Mouse (Mus musculus): ENCODE measurements around the gene Pdcd11. TPM values are rescaled to one million over a fixed set of nuclear protein-coding genes. Genes with fewer than 3 reads are reported as not detected.

Gene Pdcd11
- polyA plus RNA-seq, 1 experiment from 2014 or later, result 5.4 TPM

GRCm38 (mm10) chr19:47118634-47119033, 28.1 kb downstream of the Pdcd11 start:
- no peak overlapping the region for H3K27ac ChIP-seq (ENCODE audit: low read length)
- H3K4me1 ChIP-seq (ENCODE audit: control insufficient read depth, insufficient read depth, low read length), result no peaks in the 10 kb centered on the region
- H3K9me3 ChIP-seq (replicated peaks; ENCODE audit: control insufficient read depth, low read length, poor library complexity, severe bottlenecking), result no peaks in the 10 kb centered on the region
- WGBS, result 81% methylated on average over 2 of the region's 2 CpGs
- H3K9ac ChIP-seq (ENCODE audit: low read depth, low read length), result no peak overlapping the region
- H3K4me3 ChIP-seq (ENCODE audit: low read depth, low read length), result no peak overlapping the region
- ATAC-seq, result no peak
- H3K4me2 ChIP-seq (ENCODE audit: low read length), result no peak overlapping the region
- H3K27me3 ChIP-seq (ENCODE audit: control insufficient read depth, insufficient read depth, low read depth, low read length), result no peaks in the 10 kb centered on the region
- H3K36me3 ChIP-seq (ENCODE audit: control insufficient read depth, insufficient read depth, low read length), result peaks cover 24% of the 10 kb centered on the region

DNA sequence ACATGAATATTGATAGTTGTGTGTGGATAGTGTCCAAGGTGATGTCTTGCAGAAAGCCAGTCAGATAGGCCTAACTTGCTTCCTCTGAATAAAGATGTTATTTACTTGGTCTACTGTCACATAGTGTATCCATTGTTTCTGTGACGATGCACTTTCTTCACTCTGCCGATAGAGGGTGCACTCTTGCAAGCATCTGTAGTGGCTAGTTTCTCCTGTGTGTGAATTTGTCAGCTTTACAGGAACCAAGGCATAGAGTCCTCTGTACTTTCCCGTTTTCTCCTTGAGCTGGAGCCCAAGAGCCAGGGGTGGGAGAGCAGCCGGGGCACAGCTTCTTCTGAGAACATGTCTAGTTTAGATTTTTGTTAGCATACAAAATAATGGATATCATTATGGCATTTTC, 30.5 kb downstream of the Pdcd11 start:
- Histone ChIP-seq H3K27ac (ENCODE audit: low read length) (no peak overlapping the region), H3K9ac (ENCODE audit: low read depth, low read length) (no peak overlapping the region), H3K27me3 (ENCODE audit: control insufficient read depth, insufficient read depth, low read depth, low read length) (no peaks in the 10 kb centered on the region), H3K9me3 (replicated peaks; ENCODE audit: control insufficient read depth, low read length, poor library complexity, severe bottlenecking) (no peaks in the 10 kb centered on the region), H3K4me3 (ENCODE audit: low read depth, low read length) (no peak overlapping the region), H3K36me3 (ENCODE audit: control insufficient read depth, insufficient read depth, low read length) (peaks cover 25% of the 10 kb centered on the region), H3K4me2 (ENCODE audit: low read length) (no peak overlapping the region), H3K4me1 (ENCODE audit: control insufficient read depth, insufficient read depth, low read length) (no peaks in the 10 kb centered on the region)
- WGBS, result 39% methylated on average over 4 of the region's 4 CpGs
- ATAC-seq, result no peak

DNA sequence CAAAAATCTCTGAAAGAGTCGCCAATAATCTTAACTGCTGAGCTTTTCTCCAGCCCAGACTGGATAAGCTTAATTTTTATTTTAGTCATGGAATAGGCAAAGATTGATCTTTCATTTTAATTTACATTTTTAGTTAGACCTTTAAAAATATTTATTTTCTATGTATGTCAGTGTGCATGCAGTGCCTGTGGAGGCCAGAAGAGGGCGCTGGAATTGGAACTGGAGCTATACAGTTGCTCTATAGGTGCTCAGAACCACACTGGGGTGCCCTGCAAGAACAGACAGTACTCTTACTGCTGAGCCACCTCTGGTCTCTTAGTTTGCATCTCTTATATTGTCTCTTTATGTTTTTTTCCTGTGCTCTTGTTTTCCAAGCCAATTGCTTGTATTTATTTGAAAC, 32.2 kb downstream of the Pdcd11 start:
- ATAC-seq, result no peak
- no peaks in the 10 kb centered on the region for H3K9me3 ChIP-seq (replicated peaks; ENCODE audit: control insufficient read depth, low read length, poor library complexity, severe bottlenecking)
- H3K9ac ChIP-seq (ENCODE audit: low read depth, low read length), result no peak overlapping the region
- H3K36me3 ChIP-seq (ENCODE audit: control insufficient read depth, insufficient read depth, low read length), result peaks cover 24% of the 10 kb centered on the region
- no peak overlapping the region for H3K4me2 ChIP-seq (ENCODE audit: low read length)
- 30% methylated on average over 2 of the region's 2 CpGs for WGBS
- no peaks in the 10 kb centered on the region for H3K4me1 ChIP-seq (ENCODE audit: control insufficient read depth, insufficient read depth, low read length)
- no peak overlapping the region for H3K27ac ChIP-seq (ENCODE audit: low read length)
- no peaks in the 10 kb centered on the region for H3K27me3 ChIP-seq (ENCODE audit: control insufficient read depth, insufficient read depth, low read depth, low read length)
- no peak overlapping the region for H3K4me3 ChIP-seq (ENCODE audit: low read depth, low read length)

- H3K4me2 ChIP-seq (ENCODE audit: low read length), result no peak overlapping the region
- H3K9me3 ChIP-seq (replicated peaks; ENCODE audit: control insufficient read depth, low read length, poor library complexity, severe bottlenecking), result no peaks in the 10 kb centered on the region
- no peak for ATAC-seq
- H3K27ac ChIP-seq (ENCODE audit: low read length), result no peak overlapping the region
- no peaks in the 10 kb centered on the region for H3K4me1 ChIP-seq (ENCODE audit: control insufficient read depth, insufficient read depth, low read length)
- H3K9ac ChIP-seq (ENCODE audit: low read depth, low read length), result no peak overlapping the region
- WGBS, result 95% methylated on average over 10 of the region's 10 CpGs
- H3K27me3 ChIP-seq (ENCODE audit: control insufficient read depth, insufficient read depth, low read depth, low read length), result no peaks in the 10 kb centered on the region
- H3K36me3 ChIP-seq (ENCODE audit: control insufficient read depth, insufficient read depth, low read length), result peaks cover 40% of the 10 kb centered on the region
- H3K4me3 ChIP-seq (ENCODE audit: low read depth, low read length), result no peak overlapping the region
Observed at GRCm38 (mm10) chr19:47128164-47128563, 37.6 kb downstream of the Pdcd11 start.

- no peak overlapping the region for H3K4me2 ChIP-seq (ENCODE audit: low read length)
- H3K9me3 ChIP-seq (replicated peaks; ENCODE audit: control insufficient read depth, low read length, poor library complexity, severe bottlenecking), result no peaks in the 10 kb centered on the region
- H3K27me3 ChIP-seq (ENCODE audit: control insufficient read depth, insufficient read depth, low read depth, low read length), result no peaks in the 10 kb centered on the region
- no peak overlapping the region for H3K4me3 ChIP-seq (ENCODE audit: low read depth, low read length)
- H3K9ac ChIP-seq (ENCODE audit: low read depth, low read length), result no peak overlapping the region
- 96% methylated on average over 11 of the region's 11 CpGs for WGBS
- no peaks in the 10 kb centered on the region for H3K4me1 ChIP-seq (ENCODE audit: control insufficient read depth, insufficient read depth, low read length)
- peaks cover 40% of the 10 kb centered on the region for H3K36me3 ChIP-seq (ENCODE audit: control insufficient read depth, insufficient read depth, low read length)
- ATAC-seq, result no peak
- H3K27ac ChIP-seq (ENCODE audit: low read length), result no peak overlapping the region
Observed at GRCm38 (mm10) chr19:47128835-47129234, 38.3 kb downstream of the Pdcd11 start.

- no peak overlapping the region for H3K9ac ChIP-seq (ENCODE audit: low read depth, low read length)
- no peak overlapping the region for H3K4me3 ChIP-seq (ENCODE audit: low read depth, low read length)
- H3K27me3 ChIP-seq (ENCODE audit: control insufficient read depth, insufficient read depth, low read depth, low read length), result no peaks in the 10 kb centered on the region
- WGBS, result 97% methylated on average over 15 of the region's 15 CpGs
- no peaks in the 10 kb centered on the region for H3K4me1 ChIP-seq (ENCODE audit: control insufficient read depth, insufficient read depth, low read length)
- H3K27ac ChIP-seq (ENCODE audit: low read length), result no peak overlapping the region
- no peak overlapping the region for H3K4me2 ChIP-seq (ENCODE audit: low read length)
- peaks cover 36% of the 10 kb centered on the region for H3K36me3 ChIP-seq (ENCODE audit: control insufficient read depth, insufficient read depth, low read length)
- no peak for ATAC-seq
- no peaks in the 10 kb centered on the region for H3K9me3 ChIP-seq (replicated peaks; ENCODE audit: control insufficient read depth, low read length, poor library complexity, severe bottlenecking)
Observed at GRCm38 (mm10) chr19:47130551-47131125, 40.1 kb downstream of the Pdcd11 start.

DNA sequence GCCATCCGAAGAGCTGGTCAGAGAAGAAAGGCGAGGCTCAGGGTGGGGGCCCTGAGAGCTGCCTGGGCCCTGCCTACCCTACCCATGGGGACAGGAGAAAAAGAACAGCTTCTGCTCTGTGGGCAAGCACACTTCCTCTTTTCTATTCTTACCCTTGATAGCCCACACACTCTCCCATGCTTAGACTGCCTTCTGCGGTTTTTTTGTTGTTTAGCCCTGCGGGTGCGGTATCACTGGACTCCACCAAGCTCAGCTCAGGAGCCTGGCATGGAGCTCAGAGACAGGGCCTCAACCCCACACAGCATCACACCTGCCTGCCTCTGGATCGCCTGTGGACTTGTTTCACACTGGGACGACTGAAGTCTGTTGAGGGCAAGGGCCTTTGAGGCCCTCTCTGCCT, 42.6 kb downstream of the Pdcd11 start:
- Histone ChIP-seq H3K4me2 (ENCODE audit: low read length) (no peak overlapping the region), H3K36me3 (ENCODE audit: control insufficient read depth, insufficient read depth, low read length) (peaks cover 26% of the 10 kb centered on the region), H3K9ac (ENCODE audit: low read depth, low read length) (no peak overlapping the region), H3K27ac (ENCODE audit: low read length) (no peak overlapping the region), H3K4me3 (ENCODE audit: low read depth, low read length) (no peak overlapping the region), H3K9me3 (replicated peaks; ENCODE audit: control insufficient read depth, low read length, poor library complexity, severe bottlenecking) (no peaks in the 10 kb centered on the region), H3K4me1 (ENCODE audit: control insufficient read depth, insufficient read depth, low read length) (peaks cover 5% of the 10 kb centered on the region; the same call in 1 of the 2 replicates), H3K27me3 (ENCODE audit: control insufficient read depth, insufficient read depth, low read depth, low read length) (no peaks in the 10 kb centered on the region)
- ATAC-seq, result no peak
- 92% methylated on average over 7 of the region's 7 CpGs for WGBS

DNA sequence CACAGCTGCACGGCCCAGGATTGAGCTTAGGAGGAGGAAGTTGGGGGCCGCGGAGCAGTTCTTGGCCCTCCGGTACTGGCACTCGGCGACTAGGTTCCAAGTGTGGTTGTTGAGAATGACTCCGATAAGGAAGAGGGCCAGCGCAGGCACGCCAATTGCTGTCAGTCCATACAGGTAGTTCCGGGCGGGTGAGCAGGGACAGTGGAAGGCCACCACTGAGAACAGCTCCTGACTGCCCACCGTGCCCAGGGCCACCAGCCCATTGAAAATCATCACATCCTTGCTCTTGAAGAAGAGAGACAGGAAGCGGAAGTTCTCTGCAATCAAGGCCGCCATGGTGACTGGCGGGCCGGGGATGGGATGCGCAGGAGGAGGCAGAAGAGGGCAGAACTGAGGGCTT, 45.0 kb downstream of the Pdcd11 start:
- 93% methylated on average over 17 of the region's 17 CpGs for WGBS

GRCm38 (mm10) chr19:47136170-47136569, 45.6 kb downstream of the Pdcd11 start:
- WGBS, result 86% methylated on average over 5 of the region's 5 CpGs
- Histone ChIP-seq H3K9me3 (replicated peaks; ENCODE audit: control insufficient read depth, low read length, poor library complexity, severe bottlenecking) (no peaks in the 10 kb centered on the region), H3K9ac (ENCODE audit: low read depth, low read length) (no peak overlapping the region), H3K4me2 (ENCODE audit: low read length) (no peak overlapping the region), H3K27ac (ENCODE audit: low read length) (no peak overlapping the region), H3K4me3 (ENCODE audit: low read depth, low read length) (no peak overlapping the region), H3K27me3 (ENCODE audit: control insufficient read depth, insufficient read depth, low read depth, low read length) (no peaks in the 10 kb centered on the region; the same call in 1 of the 2 replicates), H3K36me3 (ENCODE audit: control insufficient read depth, insufficient read depth, low read length) (peaks cover 3% of the 10 kb centered on the region), H3K4me1 (ENCODE audit: control insufficient read depth, insufficient read depth, low read length) (peaks cover 6% of the 10 kb centered on the region; the same call in 1 of the 2 replicates)
- no peak for ATAC-seq

More for the DNA sequence above, 45.0 kb downstream of the Pdcd11 start:
- Histone ChIP-seq H3K27me3 (ENCODE audit: control insufficient read depth, insufficient read depth, low read depth, low read length) (no peaks in the 10 kb centered on the region; the same call in 1 of the 2 replicates), H3K36me3 (ENCODE audit: control insufficient read depth, insufficient read depth, low read length) (peaks cover 9% of the 10 kb centered on the region), H3K9me3 (replicated peaks; ENCODE audit: control insufficient read depth, low read length, poor library complexity, severe bottlenecking) (no peaks in the 10 kb centered on the region), H3K4me3 (ENCODE audit: low read depth, low read length) (no peak overlapping the region), H3K27ac (ENCODE audit: low read length) (no peak overlapping the region), H3K9ac (ENCODE audit: low read depth, low read length) (no peak overlapping the region), H3K4me2 (ENCODE audit: low read length) (no peak overlapping the region), H3K4me1 (ENCODE audit: control insufficient read depth, insufficient read depth, low read length) (peaks cover 6% of the 10 kb centered on the region; the same call in 1 of the 2 replicates)
- no peak for ATAC-seq
